Mouse (Mus musculus) neural tube, embryonic 13.5 days (tissue): ENCODE measurements around the gene Actg2. TPM values are rescaled to one million over a fixed set of nuclear protein-coding genes. Genes with fewer than 3 reads are reported as not detected.
"Not testable (repeated sequence)": the region's sequence is repeated elsewhere in the genome, so short reads cannot be mapped to it uniquely, and the experiment has no call there.

Experiments used
- ATAC-seq: fragments of 200-750 bp; cut with Nextera tagmentation; 2 replicates; pipeline ENCODE4 v1.8.0; 2017; ENCODE audit warnings: low read depth, mild to moderate bottlenecking, moderate TSS enrichment, moderate library complexity
- H3K27ac ChIP-seq: fragments of 300-500 bp; sonication (generic); replicated peaks from 2 replicates; pipeline ENCODE4 v1.5.1; 2015; ENCODE audit warnings: moderate library complexity, mild to moderate bottlenecking, inconsistent platforms
- H3K27me3 ChIP-seq: fragments of 300-500 bp; sonication (generic); 2 replicates; pipeline ENCODE4 v1.6.1; 2015; ENCODE audit warnings: mild to moderate bottlenecking, inconsistent platforms
- H3K36me3 ChIP-seq: fragments of 300-500 bp; sonication (generic); 2 replicates; pipeline ENCODE4 v1.6.1; 2015; ENCODE audit warnings: mild to moderate bottlenecking, inconsistent platforms
- H3K4me1 ChIP-seq: fragments of 300-500 bp; sonication (generic); replicated peaks from 2 replicates; pipeline ENCODE4 v1.6.1; 2015; ENCODE audit warnings: inconsistent platforms
- H3K4me2 ChIP-seq: fragments of 300-500 bp; sonication (generic); 2 replicates; pipeline ENCODE4 v1.6.1; 2015; ENCODE audit warnings: inconsistent platforms, mild to moderate bottlenecking, moderate library complexity
- H3K4me3 ChIP-seq: fragments of 300-500 bp; sonication (generic); 2 replicates; pipeline ENCODE4 v1.5.1; 2015; ENCODE audit warnings: mild to moderate bottlenecking, inconsistent platforms
- H3K9ac ChIP-seq: fragments of 300-500 bp; sonication (generic); 2 replicates; pipeline ENCODE4 v1.6.1; 2015; ENCODE audit warnings: moderate library complexity, mild to moderate bottlenecking, inconsistent platforms
- H3K9me3 ChIP-seq: fragments of 300-500 bp; sonication (generic); 2 replicates; pipeline ENCODE4 v1.6.1; 2016; ENCODE audit warnings: inconsistent platforms
- WGBS: fragments of 180-500 bp; shearing (Covaris S2); methylation state at CpG from one replicate; pipeline ENCODE4 v1.1.7; 2015; 5-methylcytosine and 5-hydroxymethylcytosine counted together
- polyA plus RNA-seq: library from polyadenylated mRNA; unstranded; fragments of >200 nt; fragmentation: Nextera tagmentation; extraction: Ambion mirVana; gene quantifications from 2 replicates; pipeline ENCODE4 v1.2.1, GENCODE M21; 2015

The Actg2 gene
- polyA plus RNA-seq = 1.9 and 2.0 TPM in 2 replicates

- WGBS = 67% methylated on average over 12 of the region's 12 CpGs
- H3K36me3 ChIP-seq = no peaks in the 10 kb centered on the region
- H3K4me3 ChIP-seq = no peak within 1 kb of the TSS
- ATAC-seq = no peak
- H3K27ac ChIP-seq = no peak within 1 kb of the TSS
- H3K27me3 ChIP-seq = no peaks in the 10 kb centered on the region
- H3K4me2 ChIP-seq = no peak within 1 kb of the TSS
- H3K9me3 ChIP-seq = no peaks in the 10 kb centered on the region
- no peak within 1 kb of the TSS for H3K9ac ChIP-seq
- no peaks in the 10 kb centered on the region; the same call in 1 of the 2 replicates for H3K4me1 ChIP-seq
Observed at GRCm38 (mm10) chr6:83536028-83536794, at the start of gene Actg2. Gene Actg2, minus strand, starts transcription at chr6:83536265.

GRCm38 (mm10) chr6:83585328-83585727, 49.3 kb upstream of the Actg2 start:
- WGBS = 89% methylated on average over 9 of the region's 9 CpGs

GRCm38 (mm10) chr6:83583591-83583990, 47.5 kb upstream of the Actg2 start:
- Histone ChIP-seq H3K9me3 (no peaks in the 10 kb centered on the region), H3K4me1 (peaks cover 7% of the 10 kb centered on the region), H3K36me3 (no peaks in the 10 kb centered on the region), H3K9ac (no peak overlapping the region), H3K4me3 (no peak overlapping the region), H3K4me2 (no peak overlapping the region), H3K27me3 (no peaks in the 10 kb centered on the region; the same call in none of the 2 replicates), H3K27ac (no peak overlapping the region)
- ATAC-seq = no peak
- WGBS = 74% methylated on average over 2 of the region's 2 CpGs

More at GRCm38 (mm10) chr6:83585328-83585727, 49.3 kb upstream of the Actg2 start:
- not testable (repeated sequence) for ATAC-seq, H3K4me3 ChIP-seq, H3K27ac ChIP-seq, H3K9me3 ChIP-seq, H3K27me3 ChIP-seq, H3K9ac ChIP-seq, H3K36me3 ChIP-seq, H3K4me1 ChIP-seq, H3K4me2 ChIP-seq

GRCm38 (mm10) chr6:83582938-83583270, 46.8 kb upstream of the Actg2 start:
- H3K4me3 ChIP-seq = peak overlapping the region; percentile 1; the same call in 1 of the 2 replicates
- ATAC-seq = peak; percentile 77; the same call in 1 of the 2 replicates
- no peaks in the 10 kb centered on the region for H3K36me3 ChIP-seq
- H3K27me3 ChIP-seq = peaks cover 4% of the 10 kb centered on the region
- WGBS = 2% methylated on average over 6 of the region's 6 CpGs
- H3K4me2 ChIP-seq = peak overlapping the region; percentile 33
- no peaks in the 10 kb centered on the region for H3K9me3 ChIP-seq
- H3K27ac ChIP-seq = no peak overlapping the region
- H3K4me1 ChIP-seq = peaks cover 7% of the 10 kb centered on the region
- no peak overlapping the region; the same call in 1 of the 2 replicates for H3K9ac ChIP-seq

GRCm38 (mm10) chr6:83582135-83582937, 46.3 kb upstream of the Actg2 start:
- no peak overlapping the region for H3K27ac ChIP-seq
- H3K4me3 ChIP-seq = peak overlapping the region; percentile 1; the same call in 1 of the 2 replicates
- 40% methylated on average over 20 of the region's 20 CpGs for WGBS
- peaks cover 7% of the 10 kb centered on the region for H3K4me1 ChIP-seq
- peaks cover 4% of the 10 kb centered on the region for H3K27me3 ChIP-seq
- H3K4me2 ChIP-seq = peak overlapping the region; percentile 33
- peak overlapping the region; percentile 43; the same call in 1 of the 2 replicates for H3K9ac ChIP-seq
- ATAC-seq = peak; percentile 53
- H3K36me3 ChIP-seq = no peaks in the 10 kb centered on the region
- H3K9me3 ChIP-seq = no peaks in the 10 kb centered on the region

GRCm38 (mm10) chr6:83577534-83577933, 41.5 kb upstream of the Actg2 start:
- Histone ChIP-seq H3K4me3 (no peak overlapping the region), H3K9ac (no peak overlapping the region), H3K9me3 (no peaks in the 10 kb centered on the region), H3K27ac (no peak overlapping the region), H3K4me2 (no peak overlapping the region), H3K27me3 (peaks cover 4% of the 10 kb centered on the region), H3K36me3 (no peaks in the 10 kb centered on the region), H3K4me1 (peaks cover 11% of the 10 kb centered on the region)
- ATAC-seq = no peak

- Histone ChIP-seq H3K9me3 (no peaks in the 10 kb centered on the region), H3K27ac (no peak overlapping the region), H3K27me3 (peaks cover 4% of the 10 kb centered on the region), H3K36me3 (no peaks in the 10 kb centered on the region), H3K4me3 (no peak overlapping the region), H3K4me1 (peaks cover 21% of the 10 kb centered on the region), H3K4me2 (no peak overlapping the region), H3K9ac (no peak overlapping the region)
- 79% methylated on average over 4 of the region's 4 CpGs for WGBS
- no peak for ATAC-seq
Observed at GRCm38 (mm10) chr6:83575609-83576008, 39.5 kb upstream of the Actg2 start.

- Histone ChIP-seq H3K27me3 (no peaks in the 10 kb centered on the region; the same call in 1 of the 2 replicates), H3K27ac (peak within 1 kb of the TSS; percentile 93), H3K36me3 (peaks cover 21% of the 10 kb centered on the region), H3K9ac (peak within 1 kb of the TSS; percentile 88), H3K4me2 (peak within 1 kb of the TSS; percentile 95), H3K4me1 (peaks cover 21% of the 10 kb centered on the region), H3K4me3 (peak within 1 kb of the TSS; percentile 84), H3K9me3 (no peaks in the 10 kb centered on the region)
- WGBS = 0% methylated on average over 9 of the region's 11 CpGs
- ATAC-seq = peak; percentile 89
Observed at GRCm38 (mm10) chr6:83572671-83573070, 36.6 kb upstream of the Actg2 start, which contains the start of gene Stambp. Gene Stambp, minus strand, starts transcription at chr6:83572729.

GRCm38 (mm10) chr6:83571840-83572667, 36.0 kb upstream of the Actg2 start:
- WGBS = 6% methylated on average over 37 of the region's 37 CpGs
- H3K4me3 ChIP-seq = peak overlapping the region; percentile 84
- no peaks in the 10 kb centered on the region for H3K9me3 ChIP-seq
- peaks cover 21% of the 10 kb centered on the region for H3K4me1 ChIP-seq
- peak overlapping the region; percentile 95 for H3K4me2 ChIP-seq
- peak overlapping the region; percentile 93 for H3K27ac ChIP-seq
- no peaks in the 10 kb centered on the region for H3K27me3 ChIP-seq
- H3K9ac ChIP-seq = peak overlapping the region; percentile 88
- peak; percentile 96 for ATAC-seq
- H3K36me3 ChIP-seq = peaks cover 26% of the 10 kb centered on the region

GRCm38 (mm10) chr6:83568901-83569862, 33.1 kb upstream of the Actg2 start:
- H3K27me3 ChIP-seq = no peaks in the 10 kb centered on the region
- H3K4me1 ChIP-seq = peaks cover 21% of the 10 kb centered on the region
- WGBS = 76% methylated on average over 20 of the region's 20 CpGs
- no peak overlapping the region for H3K9ac ChIP-seq
- H3K4me3 ChIP-seq = no peak overlapping the region
- no peak overlapping the region for H3K27ac ChIP-seq
- H3K36me3 ChIP-seq = peaks cover 46% of the 10 kb centered on the region
- no peak for ATAC-seq
- no peak overlapping the region for H3K4me2 ChIP-seq
- H3K9me3 ChIP-seq = no peaks in the 10 kb centered on the region

GRCm38 (mm10) chr6:83555972-83556371, 19.9 kb upstream of the Actg2 start:
- 90% methylated on average over 6 of the region's 6 CpGs for WGBS
- Histone ChIP-seq H3K36me3 (peaks cover 89% of the 10 kb centered on the region), H3K4me2 (no peak overlapping the region), H3K9me3 (no peaks in the 10 kb centered on the region), H3K9ac (no peak overlapping the region), H3K27ac (no peak overlapping the region), H3K27me3 (no peaks in the 10 kb centered on the region), H3K4me1 (no peaks in the 10 kb centered on the region), H3K4me3 (no peak overlapping the region)
- ATAC-seq = no peak
